Mouse (Mus musculus) forebrain, embryonic 15.5 days (tissue): ENCODE measurements around the gene Btbd11. TPM values are rescaled to one million over a fixed set of nuclear protein-coding genes. Genes with fewer than 3 reads are reported as not detected.
A peak's percentile ranks its signal among the peaks of the same experiment; 100 is the strongest.

ENCODE experiments used
- ATAC-seq: fragments of 200-750 bp; cut with Nextera tagmentation; replicated peaks from 2 replicates; pipeline ENCODE4 v1.8.0; 2017; ENCODE audit warnings: mild to moderate bottlenecking, moderate TSS enrichment, moderate library complexity
- H3K27ac ChIP-seq: fragments of 300-500 bp; sonication (generic); replicated peaks from 2 replicates; pipeline ENCODE4 v1.5.1; 2015; ENCODE audit warnings: mild to moderate bottlenecking, inconsistent platforms
- H3K27me3 ChIP-seq: fragments of 300-500 bp; sonication (generic); 2 replicates; pipeline ENCODE4 v1.6.1; 2015; ENCODE audit warnings: inconsistent platforms
- H3K36me3 ChIP-seq: fragments of 300-500 bp; sonication (generic); 2 replicates; pipeline ENCODE4 v1.6.1; 2015; ENCODE audit warnings: mild to moderate bottlenecking, inconsistent platforms
- H3K4me1 ChIP-seq: fragments of 300-500 bp; sonication (generic); 2 replicates; pipeline ENCODE4 v1.6.1; 2015; ENCODE audit warnings: inconsistent platforms
- H3K4me2 ChIP-seq: fragments of 300-500 bp; sonication (generic); replicated peaks from 2 replicates; pipeline ENCODE4 v1.6.1; 2015; ENCODE audit warnings: mild to moderate bottlenecking, inconsistent platforms
- H3K4me3 ChIP-seq: fragments of 300-500 bp; sonication (generic); 2 replicates; pipeline ENCODE4 v1.5.1; 2015; ENCODE audit warnings: mild to moderate bottlenecking, inconsistent platforms
- H3K9ac ChIP-seq: fragments of 300-500 bp; sonication (generic); replicated peaks from 2 replicates; pipeline ENCODE4 v1.6.1; 2015; ENCODE audit warnings: mild to moderate bottlenecking, inconsistent platforms
- H3K9me3 ChIP-seq: fragments of 300-500 bp; sonication (generic); 2 replicates; pipeline ENCODE4 v1.6.1; 2016; ENCODE audit warnings: inconsistent platforms
- WGBS: fragments of 180-500 bp; shearing (Covaris S2); methylation state at CpG from one replicate; pipeline ENCODE4 v1.1.7; 2015; ENCODE audit warnings: mixed read lengths; 5-methylcytosine and 5-hydroxymethylcytosine counted together
- polyA plus RNA-seq: library from polyadenylated mRNA; unstranded; fragments of >200 nt; fragmentation: Nextera tagmentation; extraction: Ambion mirVana; gene quantifications from 2 replicates; pipeline ENCODE4 v1.2.1, GENCODE M21; 2015

The Btbd11 gene
- polyA plus RNA-seq, 1 experiment from 2014 or later: 12.8 TPM

DNA sequence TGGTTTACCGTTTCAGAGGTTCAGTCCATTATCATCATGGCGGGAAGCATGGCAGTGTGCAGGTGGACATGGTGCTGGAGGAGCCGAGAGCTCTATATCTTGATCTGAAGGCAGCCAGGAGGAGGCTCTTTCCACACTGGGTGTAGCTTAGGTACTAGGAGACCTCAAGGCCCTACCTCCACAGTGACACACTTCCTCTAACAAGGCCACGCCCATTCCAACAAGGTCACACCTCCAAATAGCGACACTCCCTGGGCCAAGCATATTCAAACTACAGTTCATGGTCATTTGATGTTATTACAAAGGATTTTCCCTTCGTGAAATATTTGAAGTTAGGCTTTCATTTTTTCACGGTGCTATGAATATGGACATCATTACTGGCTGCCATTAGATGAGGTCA is 3.6 kb upstream of the Btbd11 start:
- Histone ChIP-seq H3K36me3 (no peaks in the 10 kb centered on the region), H3K27ac (no peak overlapping the region), H3K4me3 (no peak overlapping the region), H3K27me3 (no peaks in the 10 kb centered on the region; the same call in 1 of the 2 replicates), H3K9me3 (no peaks in the 10 kb centered on the region), H3K9ac (no peak overlapping the region), H3K4me1 (peaks cover 11% of the 10 kb centered on the region), H3K4me2 (no peak overlapping the region)
- ATAC-seq: no peak
- 92% methylated on average over 7 of the region's 7 CpGs for WGBS

- under 1% methylated on average over 78 of the region's 78 CpGs for WGBS
- peak overlapping the region; percentile 54 for H3K9ac ChIP-seq
- peak overlapping the region; percentile 94 for H3K4me2 ChIP-seq
- H3K4me3 ChIP-seq: peak overlapping the region; percentile 53
- no peaks in the 10 kb centered on the region for H3K36me3 ChIP-seq
- H3K4me1 ChIP-seq: peaks cover 30% of the 10 kb centered on the region
- no peak overlapping the region for H3K27ac ChIP-seq
- peak; percentile 39 for ATAC-seq
- H3K27me3 ChIP-seq: no peaks in the 10 kb centered on the region
- no peaks in the 10 kb centered on the region for H3K9me3 ChIP-seq
Observed at GRCm38 (mm10) chr10:85387219-85388070, 831 bp downstream of the Btbd11 start.

DNA sequence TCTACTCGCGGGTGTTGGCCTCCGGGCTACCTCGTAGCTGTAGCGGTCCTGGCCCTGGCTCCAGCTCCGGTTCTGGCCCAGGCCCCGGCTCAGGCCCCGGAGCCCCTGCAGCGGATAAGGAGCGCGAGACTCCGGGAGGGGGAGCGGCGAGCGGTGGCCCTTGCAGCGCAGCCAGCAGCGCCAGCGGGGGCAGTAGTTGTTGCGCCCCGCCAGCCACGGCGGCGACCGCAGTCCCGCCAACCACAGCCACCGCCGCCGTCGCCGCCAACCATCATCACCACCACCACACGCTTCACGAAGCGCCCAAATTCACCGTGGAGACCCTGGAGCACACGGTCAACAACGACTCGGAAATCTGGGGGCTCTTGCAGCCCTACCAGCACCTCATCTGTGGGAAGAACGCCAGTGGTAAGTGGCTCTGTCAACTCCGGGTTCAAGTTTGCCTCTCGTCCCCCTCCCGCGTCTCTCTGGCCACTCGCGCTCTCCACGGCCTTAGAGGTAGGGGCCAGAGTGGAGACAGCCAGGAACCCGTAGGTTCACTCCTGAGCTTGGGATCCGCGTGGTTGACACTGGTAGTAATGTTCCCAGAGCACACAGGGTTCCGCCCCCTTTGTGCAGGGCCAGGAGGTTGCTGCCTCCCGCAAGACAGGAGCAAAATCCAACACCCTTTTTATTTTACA is 1.6 kb downstream of the Btbd11 start:
- H3K36me3 ChIP-seq: no peaks in the 10 kb centered on the region
- peaks cover 30% of the 10 kb centered on the region for H3K4me1 ChIP-seq
- H3K27me3 ChIP-seq: no peaks in the 10 kb centered on the region
- peak overlapping the region; percentile 94 for H3K4me2 ChIP-seq
- H3K9me3 ChIP-seq: no peaks in the 10 kb centered on the region
- H3K27ac ChIP-seq: no peak overlapping the region
- ATAC-seq: no peak; the same call in 1 of the 2 replicates
- H3K9ac ChIP-seq: peak overlapping the region; percentile 54
- H3K4me3 ChIP-seq: peak overlapping the region; percentile 53
- under 1% methylated on average over 50 of the region's 50 CpGs for WGBS

DNA sequence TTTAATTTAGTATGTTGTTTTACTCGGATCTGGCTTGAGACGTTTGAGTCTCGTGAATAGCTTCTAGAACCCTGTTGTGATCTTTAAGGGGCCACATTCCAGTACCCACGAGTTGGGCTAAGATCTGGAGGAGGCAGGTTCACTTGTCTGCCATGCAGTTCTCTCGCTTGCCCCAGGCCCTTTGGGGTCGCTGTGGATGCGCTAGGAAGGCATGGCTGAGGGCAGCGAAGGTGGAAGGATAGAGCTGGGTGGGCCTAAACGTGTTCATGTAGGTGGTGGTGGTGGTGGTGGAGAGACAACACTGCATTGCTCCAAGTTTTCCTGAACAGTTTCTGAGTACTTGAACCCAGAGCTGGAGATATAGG is 2.1 kb downstream of the Btbd11 start:
- Histone ChIP-seq H3K4me1 (peaks cover 30% of the 10 kb centered on the region), H3K9ac (peak overlapping the region; percentile 54; the same call in 1 of the 2 replicates), H3K27ac (no peak overlapping the region), H3K27me3 (no peaks in the 10 kb centered on the region), H3K4me2 (peak overlapping the region; percentile 94), H3K4me3 (peak overlapping the region; percentile 53), H3K36me3 (no peaks in the 10 kb centered on the region), H3K9me3 (no peaks in the 10 kb centered on the region)
- ATAC-seq: no peak
- WGBS: 2% methylated on average over 9 of the region's 9 CpGs

GRCm38 (mm10) chr10:85389286-85390139 is 2.9 kb downstream of the Btbd11 start:
- Histone ChIP-seq H3K27me3 (no peaks in the 10 kb centered on the region), H3K4me1 (peaks cover 30% of the 10 kb centered on the region), H3K36me3 (no peaks in the 10 kb centered on the region), H3K27ac (no peak overlapping the region), H3K4me2 (peak overlapping the region; percentile 94), H3K9ac (no peak overlapping the region), H3K9me3 (no peaks in the 10 kb centered on the region), H3K4me3 (peak overlapping the region; percentile 53)
- WGBS: 54% methylated on average over 23 of the region's 23 CpGs
- ATAC-seq: no peak

DNA sequence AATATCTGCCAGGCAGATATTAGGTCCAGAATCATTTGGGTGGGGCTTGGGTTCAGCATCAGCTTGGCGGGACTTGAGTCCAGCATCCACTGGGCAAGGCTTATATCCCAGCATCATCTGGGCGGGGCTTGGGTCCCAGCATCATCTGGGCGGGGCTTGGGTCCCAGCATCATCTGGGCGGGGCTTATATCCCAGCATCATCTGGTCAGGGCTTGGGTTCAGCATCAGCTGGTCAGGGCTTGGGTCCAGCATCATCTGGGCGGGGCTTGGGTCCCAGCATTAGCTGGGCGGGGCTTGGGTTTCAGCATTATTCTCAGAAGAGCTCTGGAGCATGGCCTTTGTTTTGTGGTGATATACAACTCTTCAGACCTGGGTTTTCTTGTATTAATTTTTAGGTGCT is 6.4 kb downstream of the Btbd11 start:
- WGBS: 78% methylated on average over 6 of the region's 6 CpGs
- Histone ChIP-seq H3K4me2 (no peak overlapping the region), H3K4me1 (peaks cover 22% of the 10 kb centered on the region), H3K27ac (no peak overlapping the region), H3K9ac (no peak overlapping the region), H3K27me3 (no peaks in the 10 kb centered on the region), H3K4me3 (no peak overlapping the region), H3K36me3 (no peaks in the 10 kb centered on the region), H3K9me3 (no peaks in the 10 kb centered on the region)
- no peak for ATAC-seq

GRCm38 (mm10) chr10:85394558-85394957 is 7.9 kb downstream of the Btbd11 start:
- Histone ChIP-seq H3K36me3 (no peaks in the 10 kb centered on the region), H3K4me1 (peaks cover 6% of the 10 kb centered on the region; the same call in 1 of the 2 replicates), H3K27ac (peak overlapping the region; percentile 20; the same call in 1 of the 2 replicates), H3K4me3 (no peak overlapping the region), H3K9ac (no peak overlapping the region), H3K9me3 (no peaks in the 10 kb centered on the region), H3K27me3 (no peaks in the 10 kb centered on the region), H3K4me2 (no peak overlapping the region)
- 0 out of 2 replicates have a peak, but pooled peaks have one; percentile 24 for ATAC-seq
- WGBS: 26% methylated on average over 4 of the region's 4 CpGs

- Histone ChIP-seq H3K27me3 (no peaks in the 10 kb centered on the region), H3K9me3 (no peaks in the 10 kb centered on the region), H3K9ac (no peak overlapping the region), H3K27ac (no peak overlapping the region), H3K36me3 (no peaks in the 10 kb centered on the region), H3K4me3 (no peak overlapping the region), H3K4me1 (no peaks in the 10 kb centered on the region), H3K4me2 (no peak overlapping the region)
- ATAC-seq: no peak
- WGBS: 90% methylated on average over 3 of the region's 3 CpGs
Observed at GRCm38 (mm10) chr10:85411120-85411519, 24.5 kb downstream of the Btbd11 start.

- Histone ChIP-seq H3K4me1 (peaks cover 3% of the 10 kb centered on the region; the same call in 1 of the 2 replicates), H3K36me3 (no peaks in the 10 kb centered on the region), H3K4me2 (no peak overlapping the region), H3K27ac (no peak overlapping the region), H3K9me3 (no peaks in the 10 kb centered on the region), H3K4me3 (no peak overlapping the region), H3K27me3 (no peaks in the 10 kb centered on the region), H3K9ac (no peak overlapping the region)
- 59% methylated on average over 15 of the region's 15 CpGs for WGBS
- ATAC-seq: no peak; the same call in 1 of the 2 replicates
Observed at GRCm38 (mm10) chr10:85420851-85421628, 34.4 kb downstream of the Btbd11 start.

DNA sequence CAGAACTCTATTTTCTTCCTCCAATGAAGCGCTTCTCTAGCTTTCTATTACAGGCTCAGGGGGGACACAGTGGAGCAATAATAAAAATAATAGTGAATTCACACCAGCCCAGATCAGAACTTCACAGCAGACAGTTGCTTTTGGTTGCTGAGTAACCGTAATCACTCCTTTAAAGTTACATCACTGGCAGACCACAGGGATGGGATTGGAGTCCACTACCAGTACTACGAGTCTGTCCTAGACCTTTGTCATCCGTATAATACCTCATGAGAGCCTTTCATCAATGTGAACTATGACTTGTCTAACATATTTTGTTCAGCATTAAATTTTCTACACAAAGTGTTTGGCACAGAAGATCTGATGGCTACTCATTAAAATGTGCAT is 35.0 kb downstream of the Btbd11 start:
- H3K27me3 ChIP-seq: no peaks in the 10 kb centered on the region
- ATAC-seq: no peak
- H3K4me3 ChIP-seq: no peak overlapping the region
- no peaks in the 10 kb centered on the region for H3K9me3 ChIP-seq
- peaks cover 3% of the 10 kb centered on the region; the same call in 1 of the 2 replicates for H3K4me1 ChIP-seq
- no peak overlapping the region for H3K4me2 ChIP-seq
- H3K9ac ChIP-seq: no peak overlapping the region
- 73% methylated on average over 4 of the region's 4 CpGs for WGBS
- no peak overlapping the region for H3K27ac ChIP-seq
- H3K36me3 ChIP-seq: no peaks in the 10 kb centered on the region

GRCm38 (mm10) chr10:85425756-85426155 is 39.1 kb downstream of the Btbd11 start:
- H3K36me3 ChIP-seq: no peaks in the 10 kb centered on the region
- H3K4me3 ChIP-seq: no peak overlapping the region
- H3K4me2 ChIP-seq: no peak overlapping the region
- 68% methylated on average over 2 of the region's 2 CpGs for WGBS
- H3K9me3 ChIP-seq: no peaks in the 10 kb centered on the region
- H3K27me3 ChIP-seq: no peaks in the 10 kb centered on the region
- H3K4me1 ChIP-seq: peaks cover 3% of the 10 kb centered on the region; the same call in 1 of the 2 replicates
- ATAC-seq: no peak
- no peak overlapping the region for H3K27ac ChIP-seq
- no peak overlapping the region for H3K9ac ChIP-seq
